Mouse (Mus musculus): ENCODE measurements at regions not wholly inside any gene's neighbourhood (a gene's known extent, or its start where the extent isn't known, plus 50 kb on each side); places are given as distances from the start of the nearest gene placed in this dataset.

GRCm38 (mm10) chr10:111570501-111571258 lies 64.6 kb downstream of the Phlda1 start:
- TF ChIP-seq CTCF (IDR thresholded peaks at IDR 0.05; ENCODE audit: low read depth, low read length) (no peak), POLR2A (IDR thresholded peaks at IDR 0.05; ENCODE audit: borderline replicate concordance, low read depth, low read length) (no peak)

Data from bone marrow macrophage, adult 2 months (primary cell).